Mouse (Mus musculus) embryonic fibroblast, embryonic 13.5 days (primary cell): Measurements from ENCODE around the gene Zswim3. TPM values are rescaled to one million over a fixed set of nuclear protein-coding genes. Genes with fewer than 3 reads are reported as not detected.

ENCODE experiments used
- H3K27ac ChIP-seq: 2 replicates; pipeline ENCODE4 v1.5.1; 2012; ENCODE audit warnings: low read length, control low read depth, inconsistent platforms; ENCODE audit not compliant: insufficient read depth
- H3K4me1 ChIP-seq: 2 replicates; pipeline ENCODE4 v1.6.1; 2011; ENCODE audit warnings: low read length; ENCODE audit not compliant: control insufficient read depth, insufficient read depth
- H3K4me3 ChIP-seq: 2 replicates; pipeline ENCODE4 v1.5.1; 2011; ENCODE audit warnings: mild to moderate bottlenecking, control low read depth, low read length; ENCODE audit not compliant: insufficient read depth
- CTCF ChIP-seq: IDR thresholded peaks from 2 replicates; pipeline ENCODE4 v1.5.1; 2011; ENCODE audit warnings: mild to moderate bottlenecking, control low read depth, low read length, moderate library complexity, borderline replicate concordance; ENCODE audit not compliant: insufficient read depth
- POLR2A ChIP-seq: IDR thresholded peaks from 2 replicates; pipeline ENCODE4 v1.6.1; 2011; ENCODE audit warnings: low read depth, mild to moderate bottlenecking, control low read depth, low read length, moderate library complexity
- polyA plus RNA-seq: library from polyadenylated mRNA; stranded (reverse); fragments of >200 nt; gene quantifications from 2 replicates; pipeline ENCODE4 v1.2.4, GENCODE M21; 2011; ENCODE audit warnings: low read depth; ENCODE audit not compliant: missing spikeins, insufficient read length

Zswim3 gene
- polyA plus RNA-seq, 1 experiment: 3.7 TPM

- Histone ChIP-seq H3K4me3 (peak within 1 kb of the TSS; percentile 87), H3K4me1 (0 out of 2 replicates have a peak, but pooled peaks cover 5% of the 10 kb centered on the region), H3K27ac (peak within 1 kb of the TSS; percentile 66)
- no peak for TF ChIP-seq CTCF
- peak; percentile 63 for TF ChIP-seq POLR2A
These were observed 35.5 kb upstream of the Zswim3 start, which contains the start of gene Ube2c for GRCm38 (mm10) chr2:164769258-164770037. TSS of gene Ube2c (plus strand) at chr2:164769898.

GRCm38 (mm10) chr2:164770279-164770678 is 34.6 kb upstream of the Zswim3 start:
- Histone ChIP-seq H3K4me3 (peak overlapping the region; percentile 87), H3K27ac (no peak overlapping the region), H3K4me1 (0 out of 2 replicates have a peak, but pooled peaks cover 5% of the 10 kb centered on the region)
- TF ChIP-seq CTCF (no peak), POLR2A (no peak)

GRCm38 (mm10) chr2:164771123-164771522 is 33.8 kb upstream of the Zswim3 start:
- Histone ChIP-seq H3K4me1 (0 out of 2 replicates have a peak, but pooled peaks cover 7% of the 10 kb centered on the region), H3K4me3 (peak overlapping the region; percentile 87), H3K27ac (no peak overlapping the region)
- TF ChIP-seq CTCF (no peak), POLR2A (no peak)

- 0 out of 2 replicates have a peak, but pooled peaks cover 7% of the 10 kb centered on the region for H3K4me1 ChIP-seq
- no peak overlapping the region for H3K27ac ChIP-seq
- no peak overlapping the region for H3K4me3 ChIP-seq
- TF ChIP-seq CTCF (no peak), POLR2A (peak; percentile 29; the same call in 1 of the 2 replicates)
These were observed 31.5 kb upstream of the Zswim3 start for GRCm38 (mm10) chr2:164773229-164773988.

- Histone ChIP-seq H3K27ac (no peak overlapping the region), H3K4me1 (0 out of 2 replicates have a peak, but pooled peaks cover 7% of the 10 kb centered on the region), H3K4me3 (no peak overlapping the region)
- TF ChIP-seq CTCF (no peak), POLR2A (no peak)
These were observed 30.9 kb upstream of the Zswim3 start for GRCm38 (mm10) chr2:164773989-164774364.

- H3K4me1 ChIP-seq: 0 out of 2 replicates have a peak, but pooled peaks cover 7% of the 10 kb centered on the region
- TF ChIP-seq POLR2A (no peak), CTCF (no peak)
- no peak overlapping the region for H3K4me3 ChIP-seq
- H3K27ac ChIP-seq: no peak overlapping the region
These were observed 28.8 kb upstream of the Zswim3 start for GRCm38 (mm10) chr2:164776130-164776529.

- H3K4me3 ChIP-seq: no peak overlapping the region
- 0 out of 2 replicates have a peak, but pooled peaks cover 2% of the 10 kb centered on the region for H3K4me1 ChIP-seq
- TF ChIP-seq POLR2A: no peak
- no peak for TF ChIP-seq CTCF
- H3K27ac ChIP-seq: no peak overlapping the region
These were observed 28.1 kb upstream of the Zswim3 start for GRCm38 (mm10) chr2:164776801-164777200.

- H3K4me3 ChIP-seq: no peak overlapping the region
These were observed 27.5 kb upstream of the Zswim3 start for GRCm38 (mm10) chr2:164777246-164778014.

GRCm38 (mm10) chr2:164778015-164778287 is 26.9 kb upstream of the Zswim3 start:
- Histone ChIP-seq H3K4me3 (no peak overlapping the region), H3K4me1 (0 out of 2 replicates have a peak, but pooled peaks cover 2% of the 10 kb centered on the region)
- TF ChIP-seq POLR2A: no peak
- no peak for TF ChIP-seq CTCF

More at GRCm38 (mm10) chr2:164777246-164778014, 27.5 kb upstream of the Zswim3 start:
- no peak for TF ChIP-seq CTCF
- no peak for TF ChIP-seq POLR2A
- Histone ChIP-seq H3K4me1 (0 out of 2 replicates have a peak, but pooled peaks cover 2% of the 10 kb centered on the region), H3K27ac (no peak overlapping the region)

GRCm38 (mm10) chr2:164778809-164779208 is 26.1 kb upstream of the Zswim3 start:
- no peak overlapping the region for H3K27ac ChIP-seq
- TF ChIP-seq CTCF: no peak
- TF ChIP-seq POLR2A: no peak
- 0 out of 2 replicates have a peak, but pooled peaks cover 2% of the 10 kb centered on the region for H3K4me1 ChIP-seq

More at GRCm38 (mm10) chr2:164778015-164778287, 26.9 kb upstream of the Zswim3 start:
- no peak overlapping the region for H3K27ac ChIP-seq

More at GRCm38 (mm10) chr2:164778809-164779208, 26.1 kb upstream of the Zswim3 start:
- no peak overlapping the region for H3K4me3 ChIP-seq
